Mouse (Mus musculus): ENCODE results near the gene Pcnx3. TPM values are rescaled to one million over a fixed set of nuclear protein-coding genes. Genes with fewer than 3 reads are reported as not detected.

Gene Pcnx3
- 40.5 and 53.5 TPM in 2 replicates for polyA plus RNA-seq (2012; rRNA removed)

- peak; percentile 91 for DNase-seq (ENCODE audit: low spot score)
These were observed at the start of gene Pcnx3, which contains the start of gene Map3k11 for GRCm38 (mm10) chr19:5688200-5689087. Gene Pcnx3, minus strand, starts transcription at chr19:5688908. Gene Map3k11, plus strand, starts transcription at chr19:5688742.

DNA sequence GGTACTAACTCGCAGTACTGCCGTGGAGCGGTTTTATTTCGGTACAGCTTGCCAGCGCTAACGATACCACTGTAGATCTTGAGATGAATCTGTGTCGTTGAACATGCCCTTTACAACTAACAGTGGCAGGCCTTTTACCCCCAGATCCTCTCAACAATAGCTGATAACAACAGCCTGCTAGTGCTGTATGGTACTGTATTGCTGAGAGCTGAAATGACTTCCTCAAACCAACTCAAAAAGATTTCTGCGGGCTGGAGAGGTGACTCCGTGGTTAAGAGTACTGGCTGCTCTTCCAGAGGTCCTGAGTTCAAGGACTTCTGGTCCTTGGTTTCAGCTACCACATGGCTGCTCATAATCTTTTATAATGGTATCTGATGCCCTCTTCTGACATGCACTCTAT is 45.6 kb upstream of the Pcnx3 start:
- no peak for DNase-seq (ENCODE audit: low spot score)

DNA sequence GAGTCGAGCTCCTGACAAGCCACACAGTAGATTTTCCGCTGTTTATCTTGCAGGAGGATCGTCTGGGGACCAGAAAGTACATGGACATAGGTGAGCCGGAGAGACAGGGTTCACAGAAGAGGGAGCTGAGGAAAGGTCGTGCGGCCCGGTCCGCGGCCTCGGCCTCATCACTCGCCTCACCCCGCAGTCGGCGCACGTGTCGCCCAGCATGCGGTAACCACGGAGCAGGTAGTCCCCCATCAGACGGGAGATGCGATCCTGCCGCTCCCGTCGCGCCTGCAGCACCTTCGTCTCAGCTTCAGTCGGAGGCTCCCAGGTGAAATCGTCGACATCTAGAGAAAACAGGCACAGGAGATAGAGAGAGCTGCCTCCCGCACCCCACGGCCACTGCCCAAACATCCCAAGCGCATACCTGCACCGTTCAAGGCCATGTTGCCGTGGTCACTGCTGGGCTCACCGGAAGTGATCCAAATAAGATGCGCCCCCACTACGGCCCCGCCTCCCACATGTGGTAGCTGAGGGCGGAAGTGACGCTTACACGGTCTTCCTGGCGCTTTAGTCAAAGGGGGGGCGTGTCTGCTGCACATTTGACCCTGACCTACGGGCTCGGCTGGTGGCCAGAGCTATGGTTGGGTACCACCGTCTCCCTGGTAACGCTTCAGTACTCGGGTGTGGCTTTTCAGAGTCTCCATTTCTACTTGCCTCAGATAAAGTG is 42.7 kb upstream of the Pcnx3 start:
- DNase-seq (ENCODE audit: low spot score): peak; percentile 78

DNA sequence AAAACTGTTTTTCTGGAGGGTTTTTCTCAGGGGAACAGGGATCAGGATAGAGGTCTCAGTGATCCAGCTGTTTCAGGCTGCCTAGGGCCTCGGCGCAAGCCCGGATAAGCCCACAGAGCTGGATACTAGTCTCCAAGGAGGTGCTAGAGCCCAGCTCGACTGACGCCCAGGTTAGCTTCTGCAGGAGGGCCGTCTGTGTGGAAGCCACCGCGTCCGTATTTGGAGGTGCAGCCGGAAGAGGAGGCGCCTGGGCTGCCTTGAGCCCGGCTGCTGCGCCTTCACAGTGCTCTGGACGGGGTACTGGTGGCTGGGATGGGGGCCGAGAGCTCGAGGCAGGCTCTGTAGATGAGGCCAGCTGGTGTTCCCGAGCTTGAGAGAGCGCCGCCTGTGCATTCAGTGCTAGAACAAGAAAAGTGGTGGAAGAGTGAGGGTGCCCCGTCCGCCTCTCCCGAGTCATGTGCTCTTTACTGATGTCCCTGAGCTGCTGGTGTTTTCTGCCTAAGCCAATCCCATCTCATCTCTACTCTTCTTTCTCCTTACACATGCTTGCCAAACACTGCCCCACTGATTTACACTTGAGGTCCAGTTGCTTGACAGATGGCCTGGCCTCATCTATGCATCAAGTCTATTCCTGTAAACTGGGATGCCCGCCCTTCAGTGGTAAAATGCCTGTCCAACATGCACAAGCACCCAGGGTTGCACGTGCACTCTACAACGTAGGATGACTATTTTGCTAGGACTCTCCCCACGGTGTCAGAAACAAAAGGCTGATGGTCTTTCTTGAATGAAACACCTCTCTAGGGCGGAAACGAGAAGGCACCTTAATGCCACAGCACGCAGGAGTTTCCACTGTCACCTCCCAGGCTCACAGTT is 41.8 kb upstream of the Pcnx3 start:
- DNase-seq (ENCODE audit: low spot score): no peak

GRCm38 (mm10) chr19:5729444-5729815 is 40.7 kb upstream of the Pcnx3 start, which contains the start of gene Fam89b:
Gene Fam89b, minus strand, starts transcription at chr19:5729653.
- DNase-seq (ENCODE audit: low spot score): peak; percentile 74

DNA sequence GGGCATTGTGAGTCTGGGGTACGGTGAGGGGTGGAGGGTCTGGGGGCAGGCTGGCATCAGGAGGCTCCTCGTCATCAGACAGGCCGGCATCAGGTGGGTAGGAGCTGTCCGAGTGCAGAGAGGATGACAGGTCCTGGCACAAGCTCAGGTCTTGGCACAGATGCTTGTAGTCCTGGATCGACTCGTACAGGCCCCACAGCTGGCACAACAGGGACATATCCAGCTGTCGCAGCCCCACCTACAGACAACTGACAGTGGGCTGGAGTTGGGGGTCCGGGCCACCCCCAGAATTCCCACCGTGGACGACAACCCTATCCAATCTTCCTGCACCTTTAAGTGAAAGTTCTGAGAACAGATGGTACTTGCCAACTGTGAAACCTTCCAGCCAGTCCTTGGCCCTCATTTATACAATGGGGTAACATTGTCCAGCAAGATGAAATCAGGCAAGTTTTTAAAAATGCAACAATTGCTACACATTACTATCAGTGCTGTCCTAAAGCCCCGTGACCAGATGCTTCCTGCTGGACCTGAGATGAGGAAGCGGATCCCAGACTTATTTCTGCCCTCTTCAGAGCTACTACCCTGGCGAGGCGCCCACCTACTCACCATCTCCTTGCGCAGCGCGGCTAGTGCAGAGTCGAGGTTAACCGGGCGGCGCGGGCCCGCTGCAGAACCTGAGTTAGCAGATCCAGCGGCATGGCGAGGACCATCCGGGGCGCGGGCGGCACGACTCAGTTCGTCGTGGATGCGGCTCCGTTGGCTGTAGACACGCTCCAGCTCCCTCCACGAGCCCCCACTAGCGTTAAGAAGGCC is 40.1 kb upstream of the Pcnx3 start:
- no peak for DNase-seq (ENCODE audit: low spot score)

DNA sequence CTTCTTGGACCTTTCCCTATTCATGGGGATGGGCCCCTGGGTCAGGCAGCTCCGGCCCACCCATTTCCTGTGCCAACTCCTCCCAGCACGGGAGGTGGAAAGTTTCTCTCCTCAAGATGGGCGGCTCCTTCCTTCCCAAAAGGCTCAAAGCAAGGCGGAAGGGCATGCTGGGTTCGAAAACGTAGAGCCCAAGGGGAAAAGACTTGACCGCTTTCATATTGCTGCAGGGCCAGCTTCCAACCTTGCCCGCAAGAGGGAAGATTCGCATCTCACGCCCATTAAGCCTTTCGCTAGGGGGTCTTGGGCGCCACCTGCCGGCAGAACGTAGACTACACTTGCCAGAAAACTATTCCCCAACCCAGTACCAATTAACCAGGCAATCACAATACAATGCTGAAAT is 39.0 kb upstream of the Pcnx3 start:
- DNase-seq (ENCODE audit: low spot score): peak; percentile 78

GRCm38 (mm10) chr19:5726961-5727578 is 38.4 kb upstream of the Pcnx3 start:
- DNase-seq (ENCODE audit: low spot score): no peak

GRCm38 (mm10) chr19:5725767-5726515 is 37.2 kb upstream of the Pcnx3 start, which contains the start of gene Ehbp1l1:
Gene Ehbp1l1, minus strand, starts transcription at chr19:5726317.
- DNase-seq (ENCODE audit: low spot score): peak; percentile 69

DNA sequence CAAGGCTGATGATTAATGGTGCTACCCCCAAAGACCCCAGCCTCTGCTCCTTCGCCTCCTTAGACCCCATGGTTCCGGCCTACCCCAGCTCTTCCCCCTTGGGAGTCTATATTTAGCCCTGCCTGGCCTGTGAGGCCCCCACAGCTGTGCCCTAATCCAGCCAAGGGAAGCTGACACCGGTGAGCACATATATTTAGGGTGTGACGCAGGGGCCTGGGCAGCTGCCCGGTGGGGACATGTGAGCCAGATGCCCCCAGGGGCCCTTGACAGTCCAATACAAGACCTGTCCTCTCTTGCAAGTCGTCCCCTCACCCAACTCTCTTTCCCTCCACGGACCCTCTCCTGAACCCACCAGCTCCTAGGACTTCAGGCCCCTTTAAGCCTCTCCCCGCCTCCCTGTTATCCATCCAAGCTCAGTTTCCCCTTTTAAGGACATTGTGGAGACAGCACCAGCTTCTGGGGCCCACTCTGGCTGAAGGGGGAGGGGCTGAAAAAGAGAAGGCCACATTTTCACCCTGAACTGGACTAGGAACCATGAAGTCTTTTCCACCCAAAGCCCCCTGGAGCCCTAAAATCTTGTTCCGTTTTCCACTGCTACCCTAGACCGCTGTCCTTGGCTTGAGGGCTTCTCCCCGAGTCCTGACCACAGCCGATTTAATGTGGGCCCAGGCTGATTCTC is 36.5 kb upstream of the Pcnx3 start:
- no peak for DNase-seq (ENCODE audit: low spot score)

DNA sequence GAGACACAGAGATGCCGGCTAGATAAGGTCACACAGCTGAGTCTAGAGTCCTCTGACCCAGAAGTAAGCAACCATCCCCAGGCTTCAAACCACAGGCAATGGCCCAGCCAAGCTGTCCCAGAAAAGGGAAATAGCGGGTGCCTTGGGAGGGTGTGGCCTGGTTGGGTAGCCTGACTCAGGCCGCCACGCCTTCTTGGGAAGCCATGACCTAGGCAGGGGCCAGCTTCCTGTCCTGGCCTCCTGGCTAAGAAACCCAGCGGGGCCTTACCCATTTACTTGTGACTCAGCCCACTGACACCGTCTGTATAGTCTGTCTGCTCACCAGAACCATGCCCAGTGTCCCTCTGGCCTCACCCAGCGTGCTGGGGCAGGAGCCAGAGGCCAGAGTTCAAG is 35.8 kb upstream of the Pcnx3 start:
- DNase-seq (ENCODE audit: low spot score): no peak

GRCm38 (mm10) chr19:5723934-5724548 is 35.3 kb upstream of the Pcnx3 start:
- no peak for DNase-seq (ENCODE audit: low spot score)

DNA sequence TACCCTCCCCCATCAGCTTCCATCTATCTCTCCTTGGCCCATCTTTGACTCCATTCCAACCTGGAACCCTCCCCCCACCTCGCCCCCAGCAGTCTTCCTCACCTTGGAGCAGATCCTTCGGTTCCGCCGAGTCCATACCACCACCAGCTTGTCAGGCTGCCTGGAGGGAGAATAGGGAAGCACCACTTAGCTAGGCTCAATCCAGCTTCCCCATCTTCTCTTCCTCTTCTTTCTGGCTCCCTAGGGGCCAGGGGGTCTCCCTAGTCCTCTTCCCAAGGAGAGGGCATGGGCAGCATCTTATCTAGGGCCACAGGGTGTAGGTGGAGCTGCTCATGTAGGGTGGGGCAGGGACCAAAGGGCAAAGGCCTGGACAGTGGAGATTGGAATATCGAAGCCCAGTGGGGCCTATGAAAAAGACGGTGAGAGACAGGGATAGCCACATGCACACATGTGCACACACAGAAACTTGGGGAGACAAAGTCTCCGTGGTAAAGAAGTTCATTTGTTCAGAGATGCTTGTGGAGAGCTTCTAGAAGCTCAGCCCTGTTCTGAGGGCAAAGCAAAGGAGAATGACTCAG is 34.2 kb upstream of the Pcnx3 start:
- no peak for DNase-seq (ENCODE audit: low spot score)

DNA sequence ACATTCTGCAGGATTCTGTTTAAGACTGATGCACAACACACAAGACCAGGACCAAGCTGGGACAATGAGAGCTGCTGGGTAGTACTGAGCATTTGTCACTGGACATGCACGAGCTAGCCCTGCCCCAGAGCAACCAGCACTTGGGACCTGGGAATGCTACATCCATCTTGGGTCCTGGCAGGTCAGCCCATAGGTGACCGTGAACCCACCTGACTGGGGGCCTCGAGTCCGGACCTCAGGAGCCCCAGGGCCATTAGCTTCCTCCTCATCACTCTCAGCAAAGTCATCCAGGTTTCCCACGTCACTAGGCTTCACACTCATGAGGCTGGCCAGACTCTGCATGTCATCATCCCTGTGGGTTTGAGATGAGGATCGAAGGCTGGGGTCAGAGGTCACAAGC is 32.5 kb upstream of the Pcnx3 start:
- DNase-seq (ENCODE audit: low spot score): no peak

DNA sequence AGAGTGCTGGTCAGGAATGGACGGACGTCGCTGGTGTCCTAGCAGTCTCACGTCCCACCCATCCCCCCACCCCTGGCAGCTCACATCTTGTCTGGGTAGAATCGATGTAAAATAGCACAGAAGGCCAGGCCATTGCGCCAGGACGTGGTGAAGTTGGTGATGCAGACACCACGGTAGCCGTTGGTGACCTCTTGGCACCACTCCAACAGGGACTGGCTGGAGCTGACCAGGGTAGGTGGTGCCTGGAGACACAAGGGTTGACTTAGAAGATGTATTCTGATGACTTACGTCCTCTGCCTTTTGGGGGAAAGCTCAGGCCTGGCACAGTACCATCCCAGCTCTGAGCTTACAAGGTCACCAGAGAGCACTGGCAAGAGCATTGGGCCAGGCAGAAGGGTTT is 28.2 kb upstream of the Pcnx3 start:
- DNase-seq (ENCODE audit: low spot score): no peak

- DNase-seq (ENCODE audit: low spot score): no peak
These were observed 27.3 kb upstream of the Pcnx3 start for GRCm38 (mm10) chr19:5715793-5716688.

DNA sequence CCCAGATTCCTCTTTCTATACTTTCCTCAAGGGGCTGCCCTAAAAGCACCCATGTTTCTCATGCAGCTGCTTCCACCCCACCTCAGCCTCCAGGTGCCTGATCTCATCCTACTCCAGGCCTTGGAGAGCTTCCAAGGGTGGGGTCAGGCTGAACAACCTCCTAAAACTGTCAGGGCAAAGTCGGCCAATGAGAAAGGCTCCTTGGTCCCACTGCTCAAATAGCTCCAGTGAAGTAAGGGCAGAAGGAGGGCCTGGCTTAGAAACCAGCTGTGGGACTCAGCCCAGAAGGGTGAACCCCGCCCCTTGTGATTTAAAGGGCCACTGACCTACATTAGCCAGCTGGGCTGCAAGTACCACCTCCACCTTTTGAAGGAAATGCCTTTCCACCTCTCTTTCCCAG is 25.0 kb upstream of the Pcnx3 start:
- DNase-seq (ENCODE audit: low spot score): no peak
